Mouse (Mus musculus): ENCODE data around the gene Tdrd3. TPM values are rescaled to one million over a fixed set of nuclear protein-coding genes. Genes with fewer than 3 reads are reported as not detected.

Tdrd3 gene
- total and polyA plus RNA-seq, 3 experiments, result 2.9 to 27.2 (median 26.0) TPM

- 32% methylated on average over 7 of the region's 7 CpGs for WGBS
- Histone ChIP-seq H3K79me2 (replicated peaks; ENCODE audit: control insufficient read depth, insufficient read depth, low read length) (no peaks in the 10 kb centered on the region), H3K4me3 (no peak overlapping the region), H3K36me3 (ENCODE audit: control insufficient read depth, insufficient read depth, low read length) (no peaks in the 10 kb centered on the region), H3K9ac (ENCODE audit: low read depth, low read length) (no peak overlapping the region), H3K27me3 (ENCODE audit: control insufficient read depth, insufficient read depth, low read length) (no peaks in the 10 kb centered on the region), H3K27ac (no peak overlapping the region), H3K4me1 (ENCODE audit: control insufficient read depth, insufficient read depth, low read length) (no peaks in the 10 kb centered on the region)
- intact Hi-C loops (cut with DNase I), result no loop called here
- DNase-seq, result no peak
- TF ChIP-seq CTCF (IDR thresholded peaks at IDR 0.05) (peak; percentile 30), EP300 (IDR thresholded peaks at IDR 0.05; ENCODE audit: insufficient read depth, low read depth, low read length) (no peak), POLR2A (IDR thresholded peaks at IDR 0.05; ENCODE audit: insufficient read depth, low read depth, low read length) (no peak)
Observed at GRCm38 (mm10) chr14:87566211-87566610, 149.8 kb downstream of the Tdrd3 start.

- TF ChIP-seq CTCF (IDR thresholded peaks at IDR 0.05), result peak; percentile 65
- TF ChIP-seq EP300 (IDR thresholded peaks at IDR 0.05; ENCODE audit: insufficient read depth, low read depth, low read length), result no peak
- no peak for TF ChIP-seq POLR2A (IDR thresholded peaks at IDR 0.05; ENCODE audit: insufficient read depth, low read depth, low read length)
- WGBS, result 33% methylated on average over 3 of the region's 3 CpGs
- Histone ChIP-seq H3K27me3 (ENCODE audit: control insufficient read depth, insufficient read depth, low read length) (no peaks in the 10 kb centered on the region), H3K4me3 (no peak overlapping the region), H3K9ac (ENCODE audit: low read depth, low read length) (no peak overlapping the region), H3K4me1 (ENCODE audit: control insufficient read depth, insufficient read depth, low read length) (no peaks in the 10 kb centered on the region), H3K79me2 (replicated peaks; ENCODE audit: control insufficient read depth, insufficient read depth, low read length) (no peaks in the 10 kb centered on the region), H3K36me3 (ENCODE audit: control insufficient read depth, insufficient read depth, low read length) (no peaks in the 10 kb centered on the region), H3K27ac (no peak overlapping the region)
- intact Hi-C loops (cut with DNase I), result no loop called here
- no peak for DNase-seq
Observed at GRCm38 (mm10) chr14:87567034-87567461, 150.6 kb downstream of the Tdrd3 start.

- Histone ChIP-seq H3K79me2 (replicated peaks; ENCODE audit: control insufficient read depth, insufficient read depth, low read length) (no peaks in the 10 kb centered on the region), H3K9ac (ENCODE audit: low read depth, low read length) (no peak overlapping the region), H3K4me1 (ENCODE audit: control insufficient read depth, insufficient read depth, low read length) (no peaks in the 10 kb centered on the region), H3K36me3 (ENCODE audit: control insufficient read depth, insufficient read depth, low read length) (no peaks in the 10 kb centered on the region), H3K27ac (no peak overlapping the region), H3K4me3 (peak overlapping the region; percentile 29; the same call in 1 of the 2 replicates), H3K27me3 (ENCODE audit: control insufficient read depth, insufficient read depth, low read length) (no peaks in the 10 kb centered on the region)
- intact Hi-C loops (cut with DNase I), result no loop called here
- TF ChIP-seq CTCF (IDR thresholded peaks at IDR 0.05) (no peak), POLR2A (IDR thresholded peaks at IDR 0.05; ENCODE audit: insufficient read depth, low read depth, low read length) (no peak), EP300 (IDR thresholded peaks at IDR 0.05; ENCODE audit: insufficient read depth, low read depth, low read length) (no peak)
- peak; percentile 12 to 19 for DNase-seq
- 13% methylated on average over 20 of the region's 20 CpGs for WGBS
Observed at GRCm38 (mm10) chr14:87567626-87568446, 151.4 kb downstream of the Tdrd3 start.

GRCm38 (mm10) chr14:87568447-87568908 is 152.0 kb downstream of the Tdrd3 start:
- no peaks in the 10 kb centered on the region for H3K36me3 ChIP-seq (ENCODE audit: control insufficient read depth, insufficient read depth, low read length)
- no peak overlapping the region for H3K9ac ChIP-seq (ENCODE audit: low read depth, low read length)
- H3K4me1 ChIP-seq (ENCODE audit: control insufficient read depth, insufficient read depth, low read length), result no peaks in the 10 kb centered on the region
- peak overlapping the region; percentile 29; the same call in 1 of the 2 replicates for H3K4me3 ChIP-seq
- no peaks in the 10 kb centered on the region for H3K79me2 ChIP-seq (replicated peaks; ENCODE audit: control insufficient read depth, insufficient read depth, low read length)
- intact Hi-C loops (cut with DNase I), result no loop called here
- peak; percentile 44 to 49 for DNase-seq
- no peak overlapping the region for H3K27ac ChIP-seq
- WGBS, result 11% methylated on average over 15 of the region's 15 CpGs
- H3K27me3 ChIP-seq (ENCODE audit: control insufficient read depth, insufficient read depth, low read length), result no peaks in the 10 kb centered on the region
- TF ChIP-seq POLR2A (IDR thresholded peaks at IDR 0.05; ENCODE audit: insufficient read depth, low read depth, low read length), result no peak
- TF ChIP-seq EP300 (IDR thresholded peaks at IDR 0.05; ENCODE audit: insufficient read depth, low read depth, low read length), result no peak
- no peak for TF ChIP-seq CTCF (IDR thresholded peaks at IDR 0.05)

GRCm38 (mm10) chr14:87569471-87569870 is 153.0 kb downstream of the Tdrd3 start:
- no peak overlapping the region for H3K9ac ChIP-seq (ENCODE audit: low read depth, low read length)
- no peak overlapping the region for H3K4me3 ChIP-seq
- no peaks in the 10 kb centered on the region for H3K27me3 ChIP-seq (ENCODE audit: control insufficient read depth, insufficient read depth, low read length)
- no peaks in the 10 kb centered on the region for H3K4me1 ChIP-seq (ENCODE audit: control insufficient read depth, insufficient read depth, low read length)
- intact Hi-C loops (cut with DNase I), result no loop called here
- H3K27ac ChIP-seq, result no peak overlapping the region
- H3K79me2 ChIP-seq (replicated peaks; ENCODE audit: control insufficient read depth, insufficient read depth, low read length), result no peaks in the 10 kb centered on the region
- no peak for DNase-seq
- TF ChIP-seq EP300 (IDR thresholded peaks at IDR 0.05; ENCODE audit: insufficient read depth, low read depth, low read length), result no peak
- no peak for TF ChIP-seq CTCF (IDR thresholded peaks at IDR 0.05)
- no peak for TF ChIP-seq POLR2A (IDR thresholded peaks at IDR 0.05; ENCODE audit: insufficient read depth, low read depth, low read length)
- no peaks in the 10 kb centered on the region for H3K36me3 ChIP-seq (ENCODE audit: control insufficient read depth, insufficient read depth, low read length)
- 86% methylated on average over 2 of the region's 2 CpGs for WGBS

- WGBS, result 34% methylated on average over 5 of the region's 5 CpGs
- no peaks in the 10 kb centered on the region for H3K27me3 ChIP-seq (ENCODE audit: control insufficient read depth, insufficient read depth, low read length)
- no peak for DNase-seq
- no peak for TF ChIP-seq CTCF (IDR thresholded peaks at IDR 0.05)
- TF ChIP-seq POLR2A (IDR thresholded peaks at IDR 0.05; ENCODE audit: insufficient read depth, low read depth, low read length), result no peak
- TF ChIP-seq EP300 (IDR thresholded peaks at IDR 0.05; ENCODE audit: insufficient read depth, low read depth, low read length), result no peak
- H3K4me1 ChIP-seq (ENCODE audit: control insufficient read depth, insufficient read depth, low read length), result no peaks in the 10 kb centered on the region
- no peaks in the 10 kb centered on the region for H3K79me2 ChIP-seq (replicated peaks; ENCODE audit: control insufficient read depth, insufficient read depth, low read length)
- no peak overlapping the region for H3K27ac ChIP-seq
- H3K4me3 ChIP-seq, result no peak overlapping the region
- H3K9ac ChIP-seq (ENCODE audit: low read depth, low read length), result no peak overlapping the region
- intact Hi-C loops (cut with DNase I), result no loop called here
- no peaks in the 10 kb centered on the region for H3K36me3 ChIP-seq (ENCODE audit: control insufficient read depth, insufficient read depth, low read length)
Observed at GRCm38 (mm10) chr14:87572453-87572852, 156.0 kb downstream of the Tdrd3 start.
